Mouse (Mus musculus) CH12.LX (cell line): Measurements from ENCODE around the gene Npcd. TPM values are rescaled to one million over a fixed set of nuclear protein-coding genes. Genes with fewer than 3 reads are reported as not detected.

ENCODE experiments used
- DNase-seq: peaks from one replicate; pipeline ENCODE4 v3.0.0-alpha.2; 2013; ENCODE audit errors: extremely low read depth
- H3K27ac ChIP-seq: 2 replicates; pipeline ENCODE4 v1.5.1; 2012; ENCODE audit warnings: low read depth, mild to moderate bottlenecking, control low read depth, moderate library complexity; ENCODE audit not compliant: insufficient read depth
- H3K27me3 ChIP-seq: replicated peaks from 2 replicates; pipeline ENCODE3; 2012; ENCODE audit warnings: inconsistent platforms
- H3K36me3 ChIP-seq, 2 experiments: replicated peaks in 1 of 2; 2 replicates each; pipeline versions ENCODE3 to v1.6.1; 2012; ENCODE audit warnings: inconsistent platforms in 1 of 2, low read length in 1 of 2, mild to moderate bottlenecking in 1 of 2, mixed read lengths in 1 of 2, moderate library complexity in 1 of 2; ENCODE audit not compliant: control insufficient read depth in 1 of 2, insufficient read depth in 1 of 2
- H3K4me1 ChIP-seq, 2 experiments: 2 replicates each; pipeline ENCODE4 v1.6.1; 2012; ENCODE audit warnings: inconsistent platforms in 1 of 2, moderate library complexity in 1 of 2; ENCODE audit not compliant: insufficient read depth in 2 of 2, control insufficient read depth in 1 of 2
- H3K4me2 ChIP-seq: 2 replicates; pipeline ENCODE4 v1.6.1; 2012; ENCODE audit warnings: low read depth, mild to moderate bottlenecking, control low read depth; ENCODE audit not compliant: poor library complexity, insufficient read depth, severe bottlenecking
- H3K4me3 ChIP-seq, 3 experiments: fragments of 150-350 bp in 1 of 3; sonication (generic) in 1 of 3; replicated peaks in 1 of 3; 2 replicates each; pipeline versions ENCODE3 to v1.5.1; 2011 to 2012; ENCODE audit warnings: low read depth in 2 of 3, low read length in 2 of 3, mild to moderate bottlenecking in 2 of 3, moderate library complexity in 2 of 3, control low read depth in 1 of 3, improper control_type of control experiment in 1 of 3, inconsistent platforms in 1 of 3, mixed read lengths in 1 of 3; ENCODE audit not compliant: poor library complexity in 1 of 3
- H3K79me2 ChIP-seq: replicated peaks from 2 replicates; pipeline ENCODE4 v1.6.1; 2012; ENCODE audit warnings: mild to moderate bottlenecking, moderate library complexity; ENCODE audit not compliant: control insufficient read depth, poor library complexity, insufficient read depth, severe bottlenecking; ENCODE audit errors: extremely low read depth
- H3K9ac ChIP-seq: 2 replicates; pipeline ENCODE4 v1.6.1; 2012; ENCODE audit warnings: low read depth, mild to moderate bottlenecking, control low read depth, moderate library complexity; ENCODE audit not compliant: insufficient read depth
- H3K9me3 ChIP-seq: replicated peaks from 2 replicates; pipeline ENCODE3; 2012; ENCODE audit warnings: low read length, inconsistent platforms, mixed read lengths
- E2F4 ChIP-seq: IDR thresholded peaks from 2 replicates; pipeline ENCODE4 v1.6.1; 2011; ENCODE audit warnings: low read depth, low read length, improper control_type of control experiment; ENCODE audit not compliant: insufficient replicate concordance
- IRF4 ChIP-seq: IDR thresholded peaks from 2 replicates; pipeline ENCODE4 v1.6.1; 2014; ENCODE audit warnings: low read depth, mild to moderate bottlenecking, inconsistent platforms, low read length, improper control_type of control experiment
- MAX ChIP-seq: IDR thresholded peaks from 2 replicates; pipeline ENCODE4 v1.6.1; 2011; ENCODE audit warnings: low read length, improper control_type of control experiment
- MXI1 ChIP-seq: IDR thresholded peaks from 2 replicates; pipeline ENCODE4 v1.6.1; 2011; ENCODE audit warnings: mild to moderate bottlenecking, low read depth, low read length, improper control_type of control experiment
- MYC ChIP-seq: IDR thresholded peaks from 2 replicates; pipeline ENCODE4 v1.6.1; 2011; ENCODE audit warnings: low read depth, mild to moderate bottlenecking, improper control_type of control experiment, low read length
- NELFE ChIP-seq: IDR thresholded peaks from 2 replicates; pipeline ENCODE4 v1.6.1; 2011; ENCODE audit warnings: low read depth, low read length, improper control_type of control experiment
- POLR2A ChIP-seq: IDR thresholded peaks from 2 replicates; pipeline ENCODE4 v1.6.1; 2011; ENCODE audit warnings: low read depth, mild to moderate bottlenecking, improper control_type of control experiment, low read length
- POLR2AphosphoS2 ChIP-seq: IDR thresholded peaks from 2 replicates; pipeline ENCODE4 v1.6.1; 2011; ENCODE audit warnings: low read depth, low read length, improper control_type of control experiment
- UBTF ChIP-seq: IDR thresholded peaks from 2 replicates; pipeline ENCODE4 v1.6.1; 2012; ENCODE audit warnings: low read depth, mild to moderate bottlenecking, inconsistent platforms, low read length, improper control_type of control experiment, moderate library complexity
- USF2 ChIP-seq: conservative IDR thresholded peaks from 2 replicates; pipeline ENCODE4 v1.6.1; 2011; ENCODE audit warnings: low read depth, low read length, improper control_type of control experiment
- dilution Hi-C: fragments of 300-500 bp; cut with MboI; formaldehyde crosslinking; loops from 2 replicates; pipeline ENCODE4 v1.14.3; 2020; ENCODE audit warnings: low sequenced_read_pairs; ENCODE audit not compliant: extremely low pct_unique_long_range_greater_than_20kb, extremely low pct_ligation_motif_present
- in situ Hi-C: fragments of 300-500 bp; cut with MboI; formaldehyde crosslinking; loops from 3 replicates; pipeline ENCODE4 v1.14.3; 2019; ENCODE audit warnings: low sequenced_read_pairs, low pct_ligation_motif_present, low pct_unique_long_range_greater_than_20kb, mixed read lengths
- polyA plus RNA-seq: library from polyadenylated mRNA; unstranded; fragments of >175 nt; gene quantifications from 2 replicates; pipeline ENCODE4 v1.2.1, GENCODE M21; 2012; ENCODE audit warnings: low read depth; ENCODE audit not compliant: insufficient read length
- total RNA-seq, 2 experiments: library from RNA; depleted of rRNA; stranded (reverse); fragments of 300-350 nt in 1 of 2; fragments of >200 nt in 1 of 2; gene quantifications; 2 replicates each; pipeline ENCODE4 v1.2.3; 2012 to 2014

Npcd gene
- total and polyA plus RNA-seq, 3 experiments, result 0.59 TPM; not detected in 2

GRCm38 (mm10) chr15:79804352-79805071 lies 29.5 kb downstream of the Npcd start, which contains the start of gene Nptxr:
Nptxr (minus strand) TSS chr15:79804766.
- Histone ChIP-seq H3K79me2 (no peaks in the 10 kb centered on the region), H3K36me3 (no peaks in the 10 kb centered on the region), H3K27ac (no peak within 1 kb of the TSS), H3K4me1 (peaks cover 0 to 13% of the 10 kb centered on the region in 2 experiments; a peak in 3 of 4 replicates), H3K4me3 (peak within 1 kb of the TSS in 1 of 3 experiments; percentile 56), H3K9me3 (peaks cover 18% of the 10 kb centered on the region), H3K4me2 (peak within 1 kb of the TSS; percentile 67), H3K27me3 (peaks cover 77% of the 10 kb centered on the region), H3K9ac (peak within 1 kb of the TSS; percentile 11; the same call in 1 of the 2 replicates)
- no peak for DNase-seq
- in situ Hi-C loops (no loop called here), dilution Hi-C loops (no loop called here)
- TF ChIP-seq POLR2A (peak; percentile 24; the same call in 1 of the 2 replicates), MXI1 (peak; percentile 50; the same call in 1 of the 2 replicates), UBTF (no peak; the same call in 1 of the 2 replicates), POLR2AphosphoS2 (no peak)

- Histone ChIP-seq H3K4me3 (peak overlapping the region in 1 of 3 experiments; percentile 56), H3K4me1 (peaks cover 0 to 13% of the 10 kb centered on the region in 2 experiments; a peak in 3 of 4 replicates), H3K9ac (peak overlapping the region; percentile 11; the same call in 1 of the 2 replicates), H3K36me3 (no peaks in the 10 kb centered on the region), H3K79me2 (no peaks in the 10 kb centered on the region), H3K9me3 (peaks cover 18% of the 10 kb centered on the region), H3K4me2 (0 out of 2 replicates have a peak overlapping the region, but pooled peaks have one; percentile 67), H3K27ac (no peak overlapping the region), H3K27me3 (peaks cover 78% of the 10 kb centered on the region)
- DNase-seq, result no peak
- in situ Hi-C loops, result no loop called here
- dilution Hi-C loops, result no loop called here
- no peak for TF ChIP-seq MXI1
- no peak for TF ChIP-seq MAX
- no peak for TF ChIP-seq E2F4
- TF ChIP-seq NELFE, result no peak
- TF ChIP-seq MYC, result no peak
Measured at GRCm38 (mm10) chr15:79803533-79804351, 30.3 kb downstream of the Npcd start.

- no peak overlapping the region for H3K4me3 ChIP-seq
- dilution Hi-C loops, result no loop called here
- peaks cover 18% of the 10 kb centered on the region for H3K9me3 ChIP-seq
- H3K36me3 ChIP-seq, result no peaks in the 10 kb centered on the region
- peaks cover 0 to 11% of the 10 kb centered on the region in 2 experiments; a peak in 3 of 4 replicates for H3K4me1 ChIP-seq
- no peak overlapping the region for H3K4me2 ChIP-seq
- H3K79me2 ChIP-seq, result no peaks in the 10 kb centered on the region
- no peak for TF ChIP-seq USF2
- TF ChIP-seq IRF4, result no peak
- no peak overlapping the region for H3K27ac ChIP-seq
- in situ Hi-C loops, result no loop called here
- no peak for DNase-seq
- peaks cover 86% of the 10 kb centered on the region for H3K27me3 ChIP-seq
- no peak overlapping the region for H3K9ac ChIP-seq
Measured at GRCm38 (mm10) chr15:79802304-79802703, 31.7 kb downstream of the Npcd start.
